Mouse (Mus musculus): ENCODE measurements around the gene 4930505A04Rik.
"Not testable (repeated sequence)": the region's sequence is repeated elsewhere in the genome, so short reads cannot be mapped to it uniquely, and the experiment has no call there.

4930505A04Rik gene

GRCm38 (mm10) chr11:30471751-30472593 lies at the start of gene 4930505A04Rik:
Gene 4930505A04Rik, minus strand, starts transcription at chr11:30471827.
- no peak for DNase-seq (ENCODE audit: low read depth)

- no peak for DNase-seq (ENCODE audit: low read depth)
These were observed 45.5 kb upstream of the 4930505A04Rik start for GRCm38 (mm10) chr11:30517133-30517532.

GRCm38 (mm10) chr11:30508178-30508577 lies 36.6 kb upstream of the 4930505A04Rik start:
- no peak for DNase-seq (ENCODE audit: low read depth)

- DNase-seq (ENCODE audit: low read depth) = no peak
These were observed 27.2 kb upstream of the 4930505A04Rik start for GRCm38 (mm10) chr11:30498738-30499355.

GRCm38 (mm10) chr11:30497151-30497550 lies 25.5 kb upstream of the 4930505A04Rik start:
- DNase-seq (ENCODE audit: low read depth) = no peak

DNA sequence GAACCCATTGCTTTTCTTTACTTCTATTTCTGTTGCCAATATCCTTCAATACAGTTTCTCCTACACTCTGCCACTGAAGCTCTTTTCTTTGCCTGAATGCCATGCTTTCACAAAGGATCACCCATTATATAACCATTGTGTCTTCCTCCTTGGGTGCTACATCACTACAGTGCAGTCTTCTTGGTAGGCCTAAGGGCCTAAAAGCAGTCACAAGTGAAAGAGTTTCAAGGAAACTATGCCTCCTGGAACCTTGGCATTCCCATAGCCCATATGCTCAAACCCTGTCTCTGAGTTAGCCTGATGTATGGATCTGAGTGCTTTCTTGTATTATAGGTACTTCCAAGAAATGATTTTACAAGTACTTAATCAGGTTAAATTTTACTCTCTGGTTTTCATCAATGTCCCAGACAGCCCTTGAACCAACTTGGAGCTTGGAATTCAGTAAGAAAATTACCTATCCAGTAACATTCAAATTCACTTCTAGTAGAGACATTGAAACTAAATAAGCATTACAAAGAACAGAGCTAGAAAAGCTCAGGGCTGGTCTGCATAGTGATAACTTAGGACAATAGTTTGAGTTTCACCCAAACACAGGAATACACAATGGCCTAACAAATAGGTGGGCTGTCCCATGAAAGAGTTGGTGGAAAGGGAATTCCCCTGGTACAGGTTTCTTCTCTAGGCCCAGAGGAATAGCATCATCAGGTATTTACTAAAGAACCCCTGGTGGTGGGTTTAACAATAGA lies 20.1 kb upstream of the 4930505A04Rik start:
- DNase-seq (ENCODE audit: low read depth) = no peak

DNA sequence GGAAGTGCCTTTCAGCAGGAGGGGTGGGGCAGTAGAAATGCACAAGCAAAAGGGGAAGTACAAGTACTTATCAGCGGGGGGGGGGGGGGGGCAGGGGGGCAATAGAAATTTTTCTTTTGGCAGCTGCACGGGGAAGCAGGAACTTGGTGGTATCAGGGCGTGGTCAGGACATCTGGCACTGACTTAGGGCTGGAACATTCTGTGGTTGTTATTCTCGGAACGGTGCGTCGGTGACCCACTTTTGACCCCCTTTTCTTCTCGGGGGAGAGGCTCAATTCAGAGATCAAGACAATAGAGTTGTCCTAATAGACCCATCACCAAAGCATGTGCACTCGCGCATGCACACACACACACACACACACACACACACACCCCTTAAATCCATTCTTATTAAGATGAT lies 16.6 kb upstream of the 4930505A04Rik start:
- DNase-seq (ENCODE audit: low read depth) = no peak

DNA sequence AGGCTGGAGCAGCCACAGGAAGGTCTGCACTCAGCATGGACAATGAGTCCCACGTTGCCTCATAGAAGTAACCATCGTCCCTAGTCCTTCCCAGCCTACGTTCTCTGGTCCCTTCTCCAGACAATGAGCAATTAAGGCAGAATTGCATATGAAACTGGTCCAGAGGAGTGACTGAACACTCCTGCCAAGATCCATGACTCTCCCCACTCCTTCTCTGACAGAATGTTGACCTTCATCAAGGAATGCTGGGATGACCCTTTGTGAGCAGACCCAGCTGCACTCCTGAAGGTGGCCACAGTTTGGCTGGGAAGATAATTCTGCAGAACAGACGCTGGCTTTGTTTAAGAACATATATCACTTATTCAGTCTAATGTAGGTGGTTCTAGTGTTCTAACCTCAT lies 11.7 kb upstream of the 4930505A04Rik start:
- DNase-seq (ENCODE audit: low read depth) = no peak

DNA sequence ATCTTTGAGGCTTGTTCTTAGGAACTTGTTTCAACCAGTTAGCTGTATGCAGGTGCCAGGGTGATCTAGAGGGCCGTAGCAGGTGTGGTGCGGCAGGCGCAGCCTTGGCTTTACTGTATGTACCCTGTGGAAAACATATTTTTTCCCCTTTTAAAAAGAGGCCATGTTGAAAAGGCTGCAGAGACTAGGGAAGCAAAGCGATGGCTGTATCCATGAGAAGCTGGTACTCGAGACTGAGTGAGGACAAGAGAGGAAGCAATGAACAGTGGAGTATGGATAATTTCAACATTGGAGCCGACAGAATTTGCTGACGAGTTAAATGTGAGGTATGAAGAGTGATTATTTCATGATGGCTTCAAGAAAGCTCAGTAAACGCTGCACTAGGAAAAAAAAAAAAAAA lies 440 bp downstream of the 4930505A04Rik start:
- no peak for DNase-seq (ENCODE audit: low read depth)

DNA sequence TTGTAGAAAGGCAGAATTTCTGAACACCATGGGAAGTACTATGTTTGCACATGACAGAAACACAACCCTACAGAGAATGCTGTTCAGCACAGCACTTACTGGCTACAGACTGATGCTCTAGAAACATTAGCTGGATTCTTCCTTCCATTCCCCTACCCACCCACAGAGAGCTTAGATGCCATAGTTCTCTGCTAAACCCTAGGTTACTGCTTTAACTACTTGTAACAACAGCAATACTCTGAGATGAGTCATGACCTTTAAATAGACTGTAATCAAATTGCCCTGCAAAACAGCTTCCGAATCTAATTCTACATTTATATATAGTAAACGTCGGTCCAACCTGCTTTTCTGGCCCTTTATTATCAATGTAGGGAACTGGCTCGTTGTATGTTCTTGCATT lies 17.3 kb downstream of the 4930505A04Rik start:
- DNase-seq (ENCODE audit: low read depth) = no peak

DNA sequence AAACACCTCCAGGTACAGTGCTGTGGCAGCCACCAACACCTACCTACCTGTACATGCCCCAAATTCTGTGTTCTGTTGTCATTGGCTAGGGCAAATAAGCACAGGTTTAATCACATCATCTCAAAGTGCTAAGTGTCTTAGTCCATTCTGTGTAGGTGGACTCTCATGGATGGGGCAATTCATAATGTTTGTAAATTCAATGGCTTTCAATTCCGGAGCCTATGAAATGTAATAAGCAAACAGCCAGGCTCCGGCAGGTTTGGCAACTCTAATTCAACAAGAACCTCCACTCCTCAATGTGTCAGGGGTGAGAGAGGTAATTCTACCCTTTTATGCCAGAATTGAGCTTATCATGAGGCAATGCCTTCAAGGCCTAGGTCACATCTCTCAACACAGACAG lies 23.5 kb downstream of the 4930505A04Rik start:
- no peak for DNase-seq (ENCODE audit: low read depth)

GRCm38 (mm10) chr11:30447561-30447960 lies 24.1 kb downstream of the 4930505A04Rik start:
- DNase-seq (ENCODE audit: low read depth) = no peak

- DNase-seq (ENCODE audit: low read depth) = not testable (repeated sequence)
These were observed 27.3 kb downstream of the 4930505A04Rik start for GRCm38 (mm10) chr11:30444192-30444905.

DNA sequence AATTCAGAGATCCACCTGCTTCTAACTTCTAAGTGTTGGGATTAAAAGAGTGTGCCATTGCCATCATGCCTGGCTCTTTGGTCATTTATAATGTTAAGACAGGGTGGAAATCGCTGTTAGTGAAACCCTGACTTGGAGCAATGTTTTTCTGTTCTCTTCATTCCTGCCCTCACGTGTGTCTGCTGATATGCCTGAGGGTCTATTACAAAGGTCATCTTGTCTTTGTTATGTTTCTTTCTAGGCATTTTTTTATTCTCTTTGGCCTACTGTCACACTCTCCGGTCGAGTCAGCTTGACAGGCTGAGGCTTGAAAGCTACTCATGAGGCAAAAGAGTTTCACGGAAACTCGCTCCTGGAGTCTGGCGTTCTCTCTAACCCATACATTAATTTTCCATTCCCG lies 27.9 kb downstream of the 4930505A04Rik start:
- DNase-seq (ENCODE audit: low read depth) = no peak

GRCm38 (mm10) chr11:30433256-30433950 lies 38.2 kb downstream of the 4930505A04Rik start:
- no peak for DNase-seq (ENCODE audit: low read depth)

DNA sequence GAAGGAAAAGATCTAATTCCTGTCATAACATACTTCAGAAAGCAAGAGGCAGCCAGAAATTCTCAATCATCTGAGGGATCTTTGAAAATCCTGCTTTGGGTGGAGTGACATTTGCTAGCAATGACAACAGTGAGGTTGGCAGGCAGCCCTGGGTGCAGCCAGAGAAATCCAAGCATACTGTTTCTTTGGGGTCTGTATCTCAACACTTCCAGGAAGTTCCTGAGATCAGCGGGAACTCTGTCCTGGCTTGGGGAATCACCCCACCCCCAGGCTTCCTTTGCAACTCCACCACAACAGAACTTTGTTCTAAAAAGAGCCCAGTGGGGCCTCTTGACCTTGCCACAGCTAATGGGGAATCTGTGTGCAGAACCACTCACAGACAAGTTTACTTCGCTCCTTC lies 66.0 kb downstream of the 4930505A04Rik start:
- DNase-seq (ENCODE audit: low read depth) = no peak

DNA sequence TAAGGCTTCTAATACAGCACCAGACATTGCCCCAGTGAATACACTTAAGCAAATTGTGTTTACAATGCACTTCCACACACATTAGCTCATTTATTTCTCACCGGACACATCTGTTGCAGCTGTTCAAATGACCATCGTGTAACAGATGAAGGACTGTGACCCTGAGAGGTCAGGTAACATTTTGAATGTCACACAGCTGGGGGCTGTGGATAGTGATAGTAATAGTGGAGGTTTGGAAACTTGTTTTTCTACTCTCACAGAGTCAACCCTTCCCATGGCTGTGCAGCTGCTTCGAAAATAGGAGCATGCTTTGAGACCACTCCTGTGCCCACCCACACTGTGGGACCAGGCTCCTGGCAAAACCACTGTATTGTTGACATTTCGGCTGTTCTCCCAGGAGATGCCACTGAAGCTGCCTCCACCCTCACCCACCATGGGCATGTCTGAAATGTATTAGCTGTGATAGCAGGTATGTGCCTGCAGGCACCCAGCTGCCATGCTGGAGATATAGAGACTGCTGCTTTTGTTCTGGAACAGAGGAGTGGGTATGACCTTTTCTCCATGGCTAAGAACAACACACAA lies 66.9 kb downstream of the 4930505A04Rik start:
- DNase-seq (ENCODE audit: low read depth) = no peak

- no peak for DNase-seq (ENCODE audit: low read depth)
These were observed 77.3 kb downstream of the 4930505A04Rik start for GRCm38 (mm10) chr11:30394351-30394750.

- DNase-seq (ENCODE audit: low read depth) = no peak
These were observed 88.6 kb downstream of the 4930505A04Rik start for GRCm38 (mm10) chr11:30383076-30383475.
